Mouse (Mus musculus) heart, postnatal 0 days (tissue): ENCODE data around the gene Set. TPM values are rescaled to one million over a fixed set of nuclear protein-coding genes. Genes with fewer than 3 reads are reported as not detected.

Source experiments
- ATAC-seq: fragments of 200-750 bp; cut with Nextera tagmentation; 2 replicates; pipeline ENCODE4 v1.8.0; 2017; ENCODE audit warnings: low read depth, moderate number of reproducible peaks, moderate library complexity; ENCODE audit not compliant: insufficient read depth
- DNase-seq: peaks from one replicate; pipeline ENCODE4 v3.0.0-alpha.2; 2016; ENCODE audit warnings: low spot score
- H3K27ac ChIP-seq: fragments of 300-500 bp; sonication (generic); 2 replicates; pipeline ENCODE4 v1.5.1; 2014; ENCODE audit warnings: low read depth, mild to moderate bottlenecking
- H3K27me3 ChIP-seq: fragments of 300-500 bp; sonication (generic); 2 replicates; pipeline ENCODE4 v1.6.1; 2014; ENCODE audit warnings: low read length, mixed read lengths; ENCODE audit not compliant: control insufficient read depth, insufficient read depth
- H3K36me3 ChIP-seq: fragments of 300-500 bp; sonication (generic); replicated peaks from 2 replicates; pipeline ENCODE4 v1.6.1; 2014; ENCODE audit warnings: low read length, mixed read lengths; ENCODE audit not compliant: control insufficient read depth, insufficient read depth
- H3K4me1 ChIP-seq: fragments of 300-500 bp; sonication (generic); 2 replicates; pipeline ENCODE4 v1.6.1; 2014; ENCODE audit warnings: antibody characterized with exemption; ENCODE audit not compliant: control insufficient read depth, insufficient read depth
- H3K4me2 ChIP-seq: fragments of 300-500 bp; sonication (generic); 2 replicates; pipeline ENCODE4 v1.6.1; 2014; ENCODE audit warnings: low read depth, mild to moderate bottlenecking, low read length, moderate library complexity
- H3K4me3 ChIP-seq: fragments of 300-500 bp; sonication (generic); 2 replicates; pipeline ENCODE4 v1.5.1; 2014; ENCODE audit warnings: low read depth, low read length
- H3K9ac ChIP-seq: fragments of 300-500 bp; sonication (generic); replicated peaks from 2 replicates; pipeline ENCODE4 v1.6.1; 2014; ENCODE audit warnings: low read depth, low read length, mixed read lengths
- H3K9me3 ChIP-seq: fragments of 300-500 bp; sonication (generic); replicated peaks from 2 replicates; pipeline ENCODE4 v1.6.1; 2016; ENCODE audit warnings: low read length; ENCODE audit not compliant: control insufficient read depth
- CTCF ChIP-seq: IDR thresholded peaks from 2 replicates; pipeline ENCODE4 v1.5.1; 2016; ENCODE audit warnings: antibody characterized with exemption, control low read depth, low read depth
- EP300 ChIP-seq: IDR thresholded peaks from 2 replicates; pipeline ENCODE4 v1.6.1; 2016; ENCODE audit warnings: antibody characterized with exemption, low read depth
- whole genome bisulfite sequencing: fragments of 180-500 bp; shearing (Covaris S2); extraction: QIAGEN DNeasy Blood & Tissue Kit; methylation state at CpG from one replicate; pipeline ENCODE4 v1.1.7; 2014; 5-methylcytosine and 5-hydroxymethylcytosine counted together
- polyA plus RNA-seq: library from polyadenylated mRNA; unstranded; fragments of >200 nt; fragmentation: Nextera tagmentation; extraction: Ambion mirVana; gene quantifications from 2 replicates; pipeline ENCODE4 v1.2.1, GENCODE M21; 2015
- total RNA-seq: library from RNA; depleted of rRNA; stranded (reverse); fragments of >200 nt; gene quantifications from 2 replicates; pipeline ENCODE4 v1.2.3, GENCODE M21; 2014; ENCODE audit warnings: low replicate concordance; rRNA removed

The Set gene
- total RNA-seq (103 and 123 TPM in 2 replicates), polyA plus RNA-seq (131 and 139 TPM in 2 replicates)

GRCm38 (mm10) chr2:30057223-30057904 is at the start of gene Set:
Gene Set, plus strand, starts transcription at chr2:30057378.
- DNase-seq: no peak
- ATAC-seq: no peak
- Histone ChIP-seq H3K4me2 (no peak within 1 kb of the TSS), H3K9me3 (no peaks in the 10 kb centered on the region), H3K27me3 (no peaks in the 10 kb centered on the region), H3K9ac (no peak within 1 kb of the TSS), H3K4me1 (no peaks in the 10 kb centered on the region), H3K27ac (no peak within 1 kb of the TSS), H3K36me3 (no peaks in the 10 kb centered on the region), H3K4me3 (no peak within 1 kb of the TSS)
- no peak for TF ChIP-seq CTCF
- TF ChIP-seq EP300: no peak
- 41% methylated on average over 12 of the region's 12 CpGs for WGBS

DNA sequence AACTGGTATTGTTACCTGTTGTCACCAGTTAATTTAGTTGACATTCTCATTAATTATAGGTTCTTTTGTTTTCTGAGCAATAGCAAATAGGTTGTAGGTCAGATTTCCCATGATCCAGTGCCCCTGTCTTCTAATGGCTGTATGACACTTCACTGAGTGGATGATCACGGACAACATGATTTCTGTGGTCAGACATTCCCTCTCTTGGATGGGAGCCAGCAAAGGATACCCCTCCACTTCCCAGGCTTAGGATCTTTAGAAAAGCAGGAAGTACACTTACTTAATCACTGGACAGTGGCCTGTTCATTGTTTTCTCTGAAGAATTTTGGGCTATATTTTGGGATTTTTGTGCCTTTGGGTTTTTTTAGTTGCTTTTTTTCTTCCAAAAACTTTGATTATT is 48.1 kb upstream of the Set start:
- Histone ChIP-seq H3K27ac (no peak overlapping the region), H3K4me2 (no peak overlapping the region), H3K36me3 (peaks cover 100% of the 10 kb centered on the region), H3K4me1 (no peaks in the 10 kb centered on the region), H3K27me3 (no peaks in the 10 kb centered on the region), H3K9me3 (no peaks in the 10 kb centered on the region), H3K4me3 (no peak overlapping the region), H3K9ac (no peak overlapping the region)
- TF ChIP-seq CTCF: no peak
- TF ChIP-seq EP300: no peak
- ATAC-seq (no peak), DNase-seq (peak; percentile 16)
- 28% methylated on average over 1 of the region's 1 CpGs for WGBS

DNA sequence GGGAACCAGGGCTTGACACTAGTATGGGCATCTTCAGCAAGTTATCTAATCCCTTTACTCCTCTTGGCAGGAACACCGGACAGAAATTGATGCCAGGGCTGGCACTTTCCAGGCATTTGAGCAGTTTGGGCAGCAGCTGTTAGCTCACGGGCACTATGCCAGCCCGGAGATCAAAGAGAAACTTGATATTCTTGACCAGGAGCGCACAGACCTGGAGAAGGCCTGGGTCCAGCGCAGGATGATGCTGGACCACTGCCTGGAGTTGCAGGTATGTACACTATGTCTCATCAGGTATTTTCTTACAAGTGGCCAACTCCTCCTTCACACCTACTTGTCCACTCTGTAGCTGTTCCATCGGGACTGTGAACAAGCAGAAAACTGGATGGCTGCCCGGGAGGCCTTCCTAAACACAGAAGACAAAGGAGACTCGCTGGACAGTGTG is 46.3 kb upstream of the Set start:
- Histone ChIP-seq H3K27me3 (no peaks in the 10 kb centered on the region), H3K4me3 (no peak overlapping the region), H3K36me3 (peaks cover 100% of the 10 kb centered on the region), H3K4me1 (no peaks in the 10 kb centered on the region), H3K9me3 (no peaks in the 10 kb centered on the region), H3K27ac (no peak overlapping the region), H3K9ac (no peak overlapping the region), H3K4me2 (no peak overlapping the region)
- TF ChIP-seq EP300 (no peak), CTCF (no peak)
- DNase-seq (no peak), ATAC-seq (no peak)
- 67% methylated on average over 8 of the region's 8 CpGs for WGBS

DNA sequence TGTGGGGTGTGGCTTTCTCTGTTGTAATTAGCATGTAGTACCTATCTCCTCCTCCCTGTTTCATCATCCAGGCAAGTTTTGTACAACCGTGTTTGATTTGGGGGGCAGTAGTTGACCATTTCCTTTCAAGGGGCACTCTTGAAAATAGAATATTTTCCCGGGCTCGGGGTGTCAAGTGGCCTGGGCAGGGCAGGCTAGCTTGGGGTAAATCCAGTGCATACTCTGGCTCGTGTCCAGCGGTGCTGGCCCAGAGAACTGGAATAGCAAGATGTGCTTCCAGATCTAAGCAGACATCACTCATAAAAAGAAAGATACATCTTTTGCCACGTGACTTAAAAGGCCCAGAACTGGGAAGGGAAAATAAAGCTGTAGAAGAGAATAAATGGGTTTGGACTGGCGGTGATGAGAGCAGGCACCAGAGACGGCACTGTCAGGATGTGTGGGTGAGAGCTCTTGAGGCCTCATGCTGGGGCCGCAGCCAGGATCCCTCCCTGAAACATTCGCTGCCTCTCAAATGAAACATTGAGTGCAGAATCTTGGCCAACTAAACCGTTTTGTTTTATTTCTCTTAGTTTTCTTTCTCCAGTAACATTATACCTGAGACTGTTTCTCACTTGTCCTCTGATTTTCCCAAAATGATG is 42.7 kb upstream of the Set start:
- Histone ChIP-seq H3K27ac (no peak overlapping the region), H3K4me2 (no peak overlapping the region), H3K4me1 (no peaks in the 10 kb centered on the region), H3K9me3 (no peaks in the 10 kb centered on the region), H3K9ac (no peak overlapping the region), H3K27me3 (no peaks in the 10 kb centered on the region), H3K36me3 (peaks cover 100% of the 10 kb centered on the region), H3K4me3 (no peak overlapping the region)
- WGBS: 63% methylated on average over 11 of the region's 11 CpGs
- ATAC-seq (no peak), DNase-seq (no peak)
- no peak for TF ChIP-seq CTCF
- TF ChIP-seq EP300: no peak

DNA sequence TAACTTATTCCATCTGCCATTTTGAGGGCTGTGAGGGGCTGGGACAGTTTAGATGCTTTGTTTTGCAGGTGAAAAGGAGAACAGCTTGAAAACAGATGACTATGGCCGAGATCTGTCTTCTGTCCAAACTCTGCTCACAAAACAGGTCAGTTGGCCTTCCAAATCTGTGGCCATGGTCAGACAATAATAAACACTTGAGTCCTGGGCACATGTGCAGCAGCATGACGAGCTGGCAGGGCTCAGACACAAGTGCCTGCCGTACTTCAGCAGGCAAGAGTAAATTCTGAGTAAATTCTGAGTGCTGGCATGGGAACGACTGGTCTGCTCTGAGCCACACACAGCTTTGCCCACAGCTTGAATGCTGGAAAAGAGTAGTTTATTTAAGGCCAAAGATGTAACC is 31.7 kb upstream of the Set start:
- H3K4me1 ChIP-seq: no peaks in the 10 kb centered on the region
- no peak overlapping the region for H3K4me3 ChIP-seq
- no peak for DNase-seq
- no peaks in the 10 kb centered on the region for H3K27me3 ChIP-seq
- H3K9me3 ChIP-seq: no peaks in the 10 kb centered on the region
- no peak overlapping the region for H3K27ac ChIP-seq
- no peak overlapping the region for H3K9ac ChIP-seq
- peaks cover 100% of the 10 kb centered on the region for H3K36me3 ChIP-seq
- 81% methylated on average over 4 of the region's 4 CpGs for WGBS
- H3K4me2 ChIP-seq: no peak overlapping the region
- no peak for ATAC-seq
- TF ChIP-seq EP300: no peak
- no peak for TF ChIP-seq CTCF
